Mouse (Mus musculus): ENCODE results near the gene Ncam1. TPM values are rescaled to one million over a fixed set of nuclear protein-coding genes. Genes with fewer than 3 reads are reported as not detected.

Gene Ncam1
- polyA plus RNA-seq, 1 experiment from 2014 or later: 370 TPM

GRCm38 (mm10) chr9:49606317-49606716 is 192.4 kb downstream of the Ncam1 start:
- WGBS: 4% methylated on average over 5 of the region's 5 CpGs
- peak; percentile 89 for ATAC-seq (replicated peaks)
- Histone ChIP-seq H3K9ac (replicated peaks) (no peak overlapping the region), H3K4me2 (replicated peaks) (peak overlapping the region; percentile 2; the same call in 1 of the 2 replicates), H3K9me3 (no peaks in the 10 kb centered on the region), H3K36me3 (no peaks in the 10 kb centered on the region), H3K27ac (replicated peaks) (peak overlapping the region; percentile 65), H3K4me1 (peaks cover 26% of the 10 kb centered on the region), H3K4me3 (no peak overlapping the region), H3K27me3 (no peaks in the 10 kb centered on the region)

GRCm38 (mm10) chr9:49605791-49606190 is 192.9 kb downstream of the Ncam1 start:
- WGBS: 61% methylated on average over 4 of the region's 4 CpGs
- no peaks in the 10 kb centered on the region for H3K27me3 ChIP-seq
- peaks cover 32% of the 10 kb centered on the region for H3K4me1 ChIP-seq
- no peak overlapping the region for H3K4me3 ChIP-seq
- H3K36me3 ChIP-seq: no peaks in the 10 kb centered on the region
- H3K9me3 ChIP-seq: no peaks in the 10 kb centered on the region
- no peak for ATAC-seq (replicated peaks)
- H3K4me2 ChIP-seq (replicated peaks): no peak overlapping the region
- peak overlapping the region; percentile 65 for H3K27ac ChIP-seq (replicated peaks)
- H3K9ac ChIP-seq (replicated peaks): no peak overlapping the region

- H3K4me1 ChIP-seq: peaks cover 32% of the 10 kb centered on the region
- H3K36me3 ChIP-seq: no peaks in the 10 kb centered on the region
- ATAC-seq (replicated peaks): no peak
- no peak overlapping the region for H3K9ac ChIP-seq (replicated peaks)
- no peak overlapping the region for H3K27ac ChIP-seq (replicated peaks)
- no peaks in the 10 kb centered on the region for H3K9me3 ChIP-seq
- H3K4me2 ChIP-seq (replicated peaks): no peak overlapping the region
- no peaks in the 10 kb centered on the region for H3K27me3 ChIP-seq
- 91% methylated on average over 3 of the region's 3 CpGs for WGBS
- no peak overlapping the region for H3K4me3 ChIP-seq
These were observed 193.4 kb downstream of the Ncam1 start for GRCm38 (mm10) chr9:49605351-49605750.

GRCm38 (mm10) chr9:49601215-49601614 is 197.5 kb downstream of the Ncam1 start:
- no peaks in the 10 kb centered on the region for H3K27me3 ChIP-seq
- H3K27ac ChIP-seq (replicated peaks): peak overlapping the region; percentile 55
- WGBS: 45% methylated on average over 4 of the region's 4 CpGs
- H3K9ac ChIP-seq (replicated peaks): no peak overlapping the region
- no peaks in the 10 kb centered on the region for H3K9me3 ChIP-seq
- H3K4me1 ChIP-seq: peaks cover 31% of the 10 kb centered on the region
- no peak overlapping the region for H3K4me2 ChIP-seq (replicated peaks)
- no peak overlapping the region for H3K4me3 ChIP-seq
- H3K36me3 ChIP-seq: no peaks in the 10 kb centered on the region
- 0 out of 2 replicates have a peak, but pooled peaks have one; percentile 59 for ATAC-seq (replicated peaks)

GRCm38 (mm10) chr9:49595635-49596348 is 202.9 kb downstream of the Ncam1 start:
- H3K9ac ChIP-seq (replicated peaks): peak overlapping the region; percentile 39

GRCm38 (mm10) chr9:49594876-49595634 is 203.7 kb downstream of the Ncam1 start:
- Histone ChIP-seq H3K4me1 (peaks cover 72% of the 10 kb centered on the region), H3K9me3 (no peaks in the 10 kb centered on the region), H3K4me2 (replicated peaks) (peak overlapping the region; percentile 9; the same call in 1 of the 2 replicates), H3K9ac (replicated peaks) (peak overlapping the region; percentile 39), H3K27me3 (no peaks in the 10 kb centered on the region), H3K36me3 (no peaks in the 10 kb centered on the region), H3K27ac (replicated peaks) (peak overlapping the region; percentile 72), H3K4me3 (no peak overlapping the region)
- WGBS: 4% methylated on average over 7 of the region's 7 CpGs
- peak; percentile 45 for ATAC-seq (replicated peaks)

More at GRCm38 (mm10) chr9:49595635-49596348, 202.9 kb downstream of the Ncam1 start:
- Histone ChIP-seq H3K27me3 (no peaks in the 10 kb centered on the region), H3K27ac (replicated peaks) (peak overlapping the region; percentile 72), H3K4me1 (peaks cover 65% of the 10 kb centered on the region), H3K9me3 (no peaks in the 10 kb centered on the region), H3K4me2 (replicated peaks) (peak overlapping the region; percentile 9; the same call in 1 of the 2 replicates), H3K4me3 (no peak overlapping the region), H3K36me3 (no peaks in the 10 kb centered on the region)
- ATAC-seq (replicated peaks): peak; percentile 71
- WGBS: 8% methylated on average over 11 of the region's 11 CpGs

GRCm38 (mm10) chr9:49593951-49594536 is 204.7 kb downstream of the Ncam1 start:
- Histone ChIP-seq H3K36me3 (no peaks in the 10 kb centered on the region), H3K27ac (replicated peaks) (peak overlapping the region; percentile 72), H3K4me2 (replicated peaks) (no peak overlapping the region; the same call in 1 of the 2 replicates), H3K9ac (replicated peaks) (no peak overlapping the region), H3K9me3 (no peaks in the 10 kb centered on the region), H3K4me1 (peaks cover 78% of the 10 kb centered on the region), H3K4me3 (no peak overlapping the region), H3K27me3 (no peaks in the 10 kb centered on the region)
- peak; percentile 69 for ATAC-seq (replicated peaks)
- 21% methylated on average over 10 of the region's 10 CpGs for WGBS

- peaks cover 73% of the 10 kb centered on the region for H3K4me1 ChIP-seq
- no peak overlapping the region for H3K4me2 ChIP-seq (replicated peaks)
- no peak for ATAC-seq (replicated peaks)
- WGBS: 36% methylated on average over 2 of the region's 2 CpGs
- H3K9me3 ChIP-seq: no peaks in the 10 kb centered on the region
- no peak overlapping the region for H3K4me3 ChIP-seq
- peak overlapping the region; percentile 28; the same call in 1 of the 2 replicates for H3K27ac ChIP-seq (replicated peaks)
- no peak overlapping the region for H3K9ac ChIP-seq (replicated peaks)
- no peaks in the 10 kb centered on the region for H3K27me3 ChIP-seq
- H3K36me3 ChIP-seq: no peaks in the 10 kb centered on the region
These were observed 206.7 kb downstream of the Ncam1 start for GRCm38 (mm10) chr9:49592006-49592405.

- no peak overlapping the region for H3K4me3 ChIP-seq
- H3K27me3 ChIP-seq: no peaks in the 10 kb centered on the region
- 17% methylated on average over 4 of the region's 4 CpGs for WGBS
- no peaks in the 10 kb centered on the region for H3K9me3 ChIP-seq
- no peaks in the 10 kb centered on the region for H3K36me3 ChIP-seq
- no peak overlapping the region for H3K4me2 ChIP-seq (replicated peaks)
- no peak for ATAC-seq (replicated peaks)
- 0 out of 2 replicates have a peak overlapping the region, but pooled peaks have one; percentile 0 for H3K27ac ChIP-seq (replicated peaks)
- H3K4me1 ChIP-seq: peaks cover 56% of the 10 kb centered on the region
- H3K9ac ChIP-seq (replicated peaks): no peak overlapping the region
These were observed 208.5 kb downstream of the Ncam1 start for GRCm38 (mm10) chr9:49590261-49590660.

GRCm38 (mm10) chr9:49577136-49577535 is 221.6 kb downstream of the Ncam1 start:
- peak; percentile 58; the same call in 1 of the 2 replicates for ATAC-seq (replicated peaks)
- WGBS: 73% methylated on average over 4 of the region's 4 CpGs
- no peaks in the 10 kb centered on the region for H3K27me3 ChIP-seq

GRCm38 (mm10) chr9:49571695-49572510 is 226.8 kb downstream of the Ncam1 start:
- WGBS: 56% methylated on average over 9 of the region's 9 CpGs
- Histone ChIP-seq H3K9me3 (no peaks in the 10 kb centered on the region), H3K9ac (replicated peaks) (no peak overlapping the region; the same call in 1 of the 2 replicates), H3K4me1 (peaks cover 39% of the 10 kb centered on the region), H3K4me2 (replicated peaks) (no peak overlapping the region), H3K4me3 (no peak overlapping the region), H3K27me3 (no peaks in the 10 kb centered on the region), H3K36me3 (peaks cover 21% of the 10 kb centered on the region), H3K27ac (replicated peaks) (peak overlapping the region; percentile 85)
- ATAC-seq (replicated peaks): no peak

More at GRCm38 (mm10) chr9:49577136-49577535, 221.6 kb downstream of the Ncam1 start:
- Histone ChIP-seq H3K9me3 (no peaks in the 10 kb centered on the region), H3K4me1 (peaks cover 13% of the 10 kb centered on the region), H3K36me3 (no peaks in the 10 kb centered on the region), H3K4me3 (no peak overlapping the region), H3K27ac (replicated peaks) (no peak overlapping the region), H3K9ac (replicated peaks) (no peak overlapping the region), H3K4me2 (replicated peaks) (no peak overlapping the region)

All from forebrain, embryonic 15.5 days (tissue).